Mouse (Mus musculus) ES-CJ7 (cell line): ENCODE data around the gene Olfr836.

Experiments used
- DNase-seq: peaks from one replicate; pipeline ENCODE4 v3.0.0; 2011; ENCODE audit warnings: low read depth, low spot score

Olfr836 gene

GRCm38 (mm10) chr9:19120082-19120481 lies at the start of gene Olfr836:
Olfr836 (plus strand) TSS chr9:19120382.
- no peak for DNase-seq

- peak; percentile 54 for DNase-seq
Observed at GRCm38 (mm10) chr9:19084986-19085385, 35.2 kb upstream of the Olfr836 start.

- peak; percentile 88 for DNase-seq
Observed at GRCm38 (mm10) chr9:19092889-19093753, 27.1 kb upstream of the Olfr836 start.

GRCm38 (mm10) chr9:19097286-19097685 lies 22.9 kb upstream of the Olfr836 start:
- DNase-seq, result peak; percentile 48

GRCm38 (mm10) chr9:19136017-19136416 lies 15.8 kb downstream of the Olfr836 start, which contains the start of gene Olfr837:
Olfr837 (plus strand) TSS chr9:19136317.
- DNase-seq, result no peak
